Mouse (Mus musculus) forebrain, embryonic 12.5 days (tissue): ENCODE data around the gene Dnajb1. TPM values are rescaled to one million over a fixed set of nuclear protein-coding genes. Genes with fewer than 3 reads are reported as not detected.
"Not testable (repeated sequence)": the region's sequence is repeated elsewhere in the genome, so short reads cannot be mapped to it uniquely, and the experiment has no call there.

ENCODE experiments used
- ATAC-seq: fragments of 200-750 bp; cut with Nextera tagmentation; 2 replicates; pipeline ENCODE4 v1.8.0; 2017; ENCODE audit warnings: moderate TSS enrichment; ENCODE audit not compliant: low FRiP score
- H3K27ac ChIP-seq: fragments of 300-500 bp; sonication (generic); 2 replicates; pipeline ENCODE4 v1.5.1; 2016; ENCODE audit warnings: mild to moderate bottlenecking
- H3K27me3 ChIP-seq: fragments of 300-500 bp; sonication (generic); 2 replicates; pipeline ENCODE4 v1.6.1; 2016; ENCODE audit warnings: mild to moderate bottlenecking
- H3K36me3 ChIP-seq: fragments of 300-500 bp; sonication (generic); replicated peaks from 2 replicates; pipeline ENCODE4 v1.6.1; 2016; ENCODE audit warnings: mild to moderate bottlenecking
- H3K4me1 ChIP-seq: fragments of 300-500 bp; sonication (generic); 2 replicates; pipeline ENCODE4 v1.6.1; 2016
- H3K4me2 ChIP-seq: fragments of 300-500 bp; sonication (generic); 2 replicates; pipeline ENCODE4 v1.6.1; 2016; ENCODE audit warnings: mild to moderate bottlenecking, moderate library complexity
- H3K4me3 ChIP-seq: fragments of 300-500 bp; sonication (generic); replicated peaks from 2 replicates; pipeline ENCODE4 v1.5.1; 2016; ENCODE audit warnings: mild to moderate bottlenecking
- H3K9ac ChIP-seq: fragments of 300-500 bp; sonication (generic); 2 replicates; pipeline ENCODE4 v1.6.1; 2016; ENCODE audit warnings: mild to moderate bottlenecking
- H3K9me3 ChIP-seq: fragments of 300-500 bp; sonication (generic); 2 replicates; pipeline ENCODE4 v1.6.1; 2016
- WGBS: fragments of 180-500 bp; shearing (Covaris S2); methylation state at CpG from one replicate; pipeline ENCODE4 v1.1.7; 2016; 5-methylcytosine and 5-hydroxymethylcytosine counted together
- polyA plus RNA-seq: library from polyadenylated mRNA; unstranded; fragments of >200 nt; fragmentation: Nextera tagmentation; extraction: Ambion mirVana; gene quantifications from 2 replicates; pipeline ENCODE4 v1.2.1, GENCODE M21; 2016

The Dnajb1 gene
- polyA plus RNA-seq, 1 experiment from 2014 or later: 63.0 TPM

DNA sequence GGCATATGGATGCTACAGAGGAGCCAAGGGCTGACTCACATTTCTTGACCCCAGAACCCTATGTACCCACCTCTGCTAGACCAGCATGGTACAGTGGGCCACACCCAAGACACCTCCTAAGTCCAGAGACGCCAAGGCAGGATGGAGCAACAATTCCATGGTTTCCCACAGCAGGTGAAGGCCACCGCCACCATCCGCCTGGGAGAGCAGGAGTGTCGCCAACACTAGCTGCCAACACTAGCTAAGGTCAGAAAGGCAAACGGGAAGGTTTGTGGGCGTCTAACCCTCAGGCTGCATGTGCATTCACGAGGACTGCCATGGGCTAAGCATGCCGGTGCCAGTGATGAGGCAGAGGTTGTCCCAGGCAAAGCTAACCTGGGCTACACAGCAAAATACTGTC, 25.8 kb upstream of the Dnajb1 start:
- Histone ChIP-seq H3K36me3 (peaks cover 19% of the 10 kb centered on the region), H3K4me2 (no peak overlapping the region), H3K4me3 (no peak overlapping the region), H3K27ac (no peak overlapping the region), H3K9me3 (no peaks in the 10 kb centered on the region), H3K4me1 (peaks cover 42% of the 10 kb centered on the region), H3K27me3 (no peaks in the 10 kb centered on the region), H3K9ac (no peak overlapping the region)
- ATAC-seq: no peak
- WGBS: 90% methylated on average over 8 of the region's 8 CpGs

DNA sequence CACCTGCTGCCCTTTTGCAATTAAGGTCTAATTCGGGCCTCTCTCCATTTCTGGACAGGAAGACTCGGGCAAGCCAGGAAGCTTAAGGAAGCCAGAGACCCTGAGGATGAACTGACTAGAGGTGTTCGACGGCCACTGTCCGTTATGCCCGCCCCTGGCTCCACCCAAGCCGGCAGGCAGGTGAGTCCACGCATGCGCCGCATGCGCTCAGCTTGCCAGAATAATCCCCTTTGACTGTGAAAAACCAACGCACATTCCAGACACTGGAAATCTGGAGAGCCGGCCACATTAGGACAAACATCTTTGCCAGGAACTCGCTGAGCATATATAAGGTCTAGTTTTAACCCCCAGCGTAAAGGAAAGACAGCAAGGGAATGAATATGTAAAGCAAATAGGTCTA, 24.8 kb upstream of the Dnajb1 start:
- H3K4me2 ChIP-seq: no peak overlapping the region
- no peak overlapping the region for H3K9ac ChIP-seq
- H3K27ac ChIP-seq: no peak overlapping the region
- peaks cover 29% of the 10 kb centered on the region for H3K36me3 ChIP-seq
- no peaks in the 10 kb centered on the region for H3K27me3 ChIP-seq
- no peak overlapping the region for H3K4me3 ChIP-seq
- peaks cover 41% of the 10 kb centered on the region for H3K4me1 ChIP-seq
- ATAC-seq: no peak
- H3K9me3 ChIP-seq: no peaks in the 10 kb centered on the region
- WGBS: 90% methylated on average over 15 of the region's 15 CpGs

DNA sequence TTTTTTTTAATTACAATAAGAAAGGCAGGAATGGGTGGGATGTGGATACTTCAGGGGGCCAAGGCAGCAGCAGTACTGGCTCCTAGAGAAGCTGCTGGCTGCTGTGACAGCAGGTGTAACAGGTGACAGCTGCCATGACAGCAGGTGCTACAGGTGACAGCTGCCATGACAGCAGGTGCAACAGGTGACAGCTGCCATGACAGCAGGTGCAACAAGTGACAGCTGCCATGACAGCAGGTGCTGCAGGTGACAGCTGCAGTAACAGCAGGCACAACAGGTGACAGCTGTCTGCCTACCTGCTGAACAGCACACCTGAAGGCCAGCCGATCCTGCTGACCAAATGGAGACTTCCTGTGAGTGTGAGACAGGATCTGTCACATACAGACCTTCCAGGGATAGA, 23.2 kb upstream of the Dnajb1 start:
- WGBS: 83% methylated on average over 1 of the region's 1 CpGs
- no peak overlapping the region for H3K4me3 ChIP-seq
- H3K36me3 ChIP-seq: peaks cover 35% of the 10 kb centered on the region
- no peak overlapping the region for H3K4me2 ChIP-seq
- no peak overlapping the region for H3K9ac ChIP-seq
- H3K4me1 ChIP-seq: peaks cover 41% of the 10 kb centered on the region; the same call in 1 of the 2 replicates
- no peak overlapping the region for H3K27ac ChIP-seq
- H3K9me3 ChIP-seq: no peaks in the 10 kb centered on the region
- ATAC-seq: no peak
- H3K27me3 ChIP-seq: no peaks in the 10 kb centered on the region

DNA sequence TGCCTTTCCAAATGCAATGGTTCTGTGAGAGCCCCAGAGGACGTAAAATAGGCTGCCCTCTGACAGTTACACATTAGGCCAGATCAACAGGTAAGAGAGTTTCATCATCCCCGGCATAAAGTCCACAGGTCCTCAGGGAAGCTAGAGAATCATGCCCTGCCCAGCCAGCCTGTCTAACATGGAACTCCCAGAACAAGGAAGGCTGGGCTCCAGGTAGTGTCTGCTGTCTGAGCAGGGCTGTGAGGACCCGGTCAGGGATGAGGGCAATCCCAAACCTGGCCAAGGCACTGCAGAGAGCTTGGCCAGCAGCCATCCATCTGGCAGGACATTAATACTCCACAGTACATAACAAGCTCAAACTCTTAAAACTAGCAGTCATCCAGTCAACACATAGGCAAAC, 22.7 kb upstream of the Dnajb1 start:
- Histone ChIP-seq H3K4me1 (peaks cover 45% of the 10 kb centered on the region), H3K4me3 (no peak overlapping the region), H3K36me3 (peaks cover 35% of the 10 kb centered on the region), H3K9me3 (no peaks in the 10 kb centered on the region), H3K9ac (no peak overlapping the region), H3K4me2 (no peak overlapping the region), H3K27ac (no peak overlapping the region), H3K27me3 (no peaks in the 10 kb centered on the region)
- no peak for ATAC-seq
- WGBS: 92% methylated on average over 3 of the region's 3 CpGs

DNA sequence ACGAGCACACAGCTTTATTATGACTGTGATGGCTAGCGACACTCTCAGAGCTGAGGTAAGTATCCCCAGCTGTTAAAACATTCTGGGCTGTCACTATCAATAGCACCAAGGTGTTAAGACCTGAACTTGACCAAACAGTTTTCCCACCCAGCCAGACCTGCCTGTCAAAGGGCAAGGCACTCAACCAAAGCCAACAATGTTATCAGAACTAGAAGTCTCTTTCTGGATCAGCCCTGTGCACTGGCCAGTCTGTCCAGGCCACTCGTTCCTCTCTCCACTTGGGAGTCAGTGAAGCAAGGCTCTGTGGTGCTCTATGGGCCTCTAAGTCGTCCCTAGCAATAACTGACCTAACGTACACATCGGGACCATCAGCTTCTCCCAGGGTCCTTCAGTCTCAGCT, 20.3 kb upstream of the Dnajb1 start:
- Histone ChIP-seq H3K27ac (no peak overlapping the region), H3K36me3 (peaks cover 35% of the 10 kb centered on the region), H3K27me3 (no peaks in the 10 kb centered on the region), H3K4me1 (peaks cover 56% of the 10 kb centered on the region), H3K4me3 (no peak overlapping the region), H3K9ac (no peak overlapping the region), H3K4me2 (no peak overlapping the region), H3K9me3 (no peaks in the 10 kb centered on the region)
- 94% methylated on average over 6 of the region's 6 CpGs for WGBS
- no peak for ATAC-seq

DNA sequence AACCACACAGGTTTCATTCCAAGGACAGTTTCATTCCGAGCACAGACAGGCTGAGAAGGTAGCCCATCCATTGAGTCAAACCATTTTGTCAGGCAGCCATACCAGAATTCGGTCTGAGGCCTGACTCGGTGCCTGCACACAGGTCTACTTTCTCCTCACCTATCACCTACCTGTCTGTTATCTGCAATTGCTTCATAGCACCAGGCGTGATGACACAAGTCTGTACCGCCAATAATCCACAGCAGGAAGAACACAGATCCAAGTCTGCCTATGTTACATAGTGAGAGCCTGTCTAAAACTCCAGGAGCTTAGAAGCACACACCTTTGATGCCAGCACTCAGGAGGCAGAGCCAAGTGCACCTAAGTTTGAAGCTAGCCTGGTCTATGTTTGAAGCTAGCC, 19.1 kb upstream of the Dnajb1 start:
- Histone ChIP-seq H3K4me1 (peaks cover 58% of the 10 kb centered on the region), H3K4me3 (no peak overlapping the region), H3K27me3 (no peaks in the 10 kb centered on the region), H3K36me3 (peaks cover 29% of the 10 kb centered on the region), H3K4me2 (no peak overlapping the region), H3K9ac (no peak overlapping the region), H3K9me3 (no peaks in the 10 kb centered on the region), H3K27ac (no peak overlapping the region)
- no peak for ATAC-seq
- WGBS: 96% methylated on average over 5 of the region's 5 CpGs

DNA sequence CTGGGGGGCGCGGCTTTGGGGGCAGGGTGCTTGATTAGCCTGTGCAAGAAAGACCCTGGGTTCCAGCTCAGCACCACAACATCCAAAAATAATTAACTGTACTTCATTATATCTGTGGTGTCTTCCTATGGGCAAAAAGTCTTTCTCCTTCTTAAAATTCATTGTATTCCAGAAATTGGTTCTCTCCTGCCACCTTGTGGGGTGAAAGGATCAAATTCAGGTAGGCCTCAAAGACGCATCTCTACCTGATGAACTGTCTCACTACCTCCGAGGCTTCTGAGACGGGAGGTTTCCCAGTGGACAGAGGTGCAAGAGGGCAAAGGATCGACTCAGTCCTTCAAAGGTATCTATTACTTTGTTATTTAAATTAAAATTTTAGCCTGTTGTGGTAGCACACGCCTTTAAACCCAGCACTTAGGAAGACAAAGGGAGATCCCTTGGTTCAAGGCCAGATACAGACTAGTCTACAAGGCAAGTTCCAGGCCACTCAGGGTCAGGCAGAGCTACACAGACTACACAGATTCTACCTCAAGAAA, 17.4 kb upstream of the Dnajb1 start:
- Histone ChIP-seq H3K27me3 (no peaks in the 10 kb centered on the region), H3K36me3 (peaks cover 24% of the 10 kb centered on the region; the same call in 1 of the 2 replicates), H3K9me3 (no peaks in the 10 kb centered on the region), H3K4me3 (no peak overlapping the region), H3K9ac (no peak overlapping the region), H3K27ac (no peak overlapping the region), H3K4me2 (no peak overlapping the region), H3K4me1 (peaks cover 51% of the 10 kb centered on the region)
- 87% methylated on average over 7 of the region's 7 CpGs for WGBS
- no peak for ATAC-seq

DNA sequence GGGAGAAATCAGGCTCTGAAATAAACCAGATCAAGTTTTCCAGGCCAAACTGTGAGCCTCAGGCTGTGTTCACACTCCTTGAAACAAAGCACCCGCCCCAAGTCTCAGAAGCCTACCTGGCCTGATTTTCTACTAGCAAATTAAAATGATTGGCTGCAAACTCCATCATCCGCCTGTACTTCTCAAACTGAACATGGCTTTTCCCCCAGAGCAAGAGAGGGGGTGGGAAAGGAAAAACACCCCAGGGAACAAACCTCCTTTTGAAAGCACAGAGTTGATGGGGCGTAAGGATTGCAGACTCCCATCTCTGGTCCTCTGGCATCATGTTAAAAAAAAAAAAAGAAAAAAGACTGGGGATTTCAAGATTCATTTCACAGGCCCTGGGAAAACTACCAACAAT, 15.3 kb upstream of the Dnajb1 start:
- 0 out of 2 replicates have a peak overlapping the region, but pooled peaks have one; percentile 15 for H3K27ac ChIP-seq
- H3K4me1 ChIP-seq: peaks cover 51% of the 10 kb centered on the region
- WGBS: 70% methylated on average over 3 of the region's 3 CpGs
- peak overlapping the region; percentile 83 for H3K4me3 ChIP-seq
- peak overlapping the region; percentile 91 for H3K9ac ChIP-seq
- H3K36me3 ChIP-seq: peaks cover 12% of the 10 kb centered on the region; the same call in 1 of the 2 replicates
- H3K27me3 ChIP-seq: no peaks in the 10 kb centered on the region
- H3K4me2 ChIP-seq: peak overlapping the region; percentile 87
- no peak for ATAC-seq
- H3K9me3 ChIP-seq: no peaks in the 10 kb centered on the region

DNA sequence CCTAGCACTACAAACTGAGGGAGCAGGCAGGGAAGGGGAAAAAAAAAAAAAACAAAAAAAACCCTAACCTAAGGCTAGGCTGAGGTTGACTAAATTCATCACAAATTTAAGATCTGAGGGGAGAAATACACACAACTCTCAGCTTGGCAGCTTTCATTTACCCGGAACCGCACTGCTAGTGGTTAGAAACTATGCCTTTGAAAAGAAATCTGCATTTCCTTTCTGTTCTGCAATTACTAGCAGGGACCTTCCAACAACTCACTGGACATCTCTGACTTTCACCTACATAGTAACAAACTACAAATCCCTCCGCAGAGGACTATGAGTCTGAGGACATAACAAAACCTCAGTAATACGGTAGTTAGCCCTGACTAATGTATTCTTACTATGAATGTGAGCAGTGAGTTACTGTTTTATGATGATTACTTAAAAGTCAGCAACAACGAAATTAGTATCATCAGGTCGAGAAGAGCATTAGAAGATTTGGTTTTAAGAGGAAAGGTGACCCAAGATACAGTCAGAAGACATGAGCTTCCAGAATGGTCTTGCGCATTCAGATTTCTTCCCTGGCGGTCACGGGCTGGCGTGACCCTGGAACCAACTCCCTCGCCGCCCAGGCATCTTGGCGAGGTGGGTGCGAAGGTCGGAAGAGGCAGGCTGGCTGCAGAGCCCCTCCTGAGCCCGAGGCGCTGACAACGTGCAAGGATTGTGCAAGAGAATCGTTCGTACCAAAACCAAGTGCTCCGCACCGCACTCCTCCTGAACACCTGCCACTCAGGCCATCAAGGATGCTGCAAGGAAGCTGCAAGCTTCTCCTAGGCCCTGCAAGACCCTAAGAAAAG, 14.4 kb upstream of the Dnajb1 start:
- Histone ChIP-seq H3K9ac (peak overlapping the region; percentile 91), H3K4me1 (peaks cover 42% of the 10 kb centered on the region), H3K27me3 (no peaks in the 10 kb centered on the region), H3K36me3 (peaks cover 3% of the 10 kb centered on the region; the same call in 1 of the 2 replicates), H3K4me2 (peak overlapping the region; percentile 87), H3K4me3 (peak overlapping the region; percentile 83), H3K27ac (peak overlapping the region; percentile 90), H3K9me3 (no peaks in the 10 kb centered on the region)
- ATAC-seq: no peak
- WGBS: 4% methylated on average over 22 of the region's 22 CpGs

DNA sequence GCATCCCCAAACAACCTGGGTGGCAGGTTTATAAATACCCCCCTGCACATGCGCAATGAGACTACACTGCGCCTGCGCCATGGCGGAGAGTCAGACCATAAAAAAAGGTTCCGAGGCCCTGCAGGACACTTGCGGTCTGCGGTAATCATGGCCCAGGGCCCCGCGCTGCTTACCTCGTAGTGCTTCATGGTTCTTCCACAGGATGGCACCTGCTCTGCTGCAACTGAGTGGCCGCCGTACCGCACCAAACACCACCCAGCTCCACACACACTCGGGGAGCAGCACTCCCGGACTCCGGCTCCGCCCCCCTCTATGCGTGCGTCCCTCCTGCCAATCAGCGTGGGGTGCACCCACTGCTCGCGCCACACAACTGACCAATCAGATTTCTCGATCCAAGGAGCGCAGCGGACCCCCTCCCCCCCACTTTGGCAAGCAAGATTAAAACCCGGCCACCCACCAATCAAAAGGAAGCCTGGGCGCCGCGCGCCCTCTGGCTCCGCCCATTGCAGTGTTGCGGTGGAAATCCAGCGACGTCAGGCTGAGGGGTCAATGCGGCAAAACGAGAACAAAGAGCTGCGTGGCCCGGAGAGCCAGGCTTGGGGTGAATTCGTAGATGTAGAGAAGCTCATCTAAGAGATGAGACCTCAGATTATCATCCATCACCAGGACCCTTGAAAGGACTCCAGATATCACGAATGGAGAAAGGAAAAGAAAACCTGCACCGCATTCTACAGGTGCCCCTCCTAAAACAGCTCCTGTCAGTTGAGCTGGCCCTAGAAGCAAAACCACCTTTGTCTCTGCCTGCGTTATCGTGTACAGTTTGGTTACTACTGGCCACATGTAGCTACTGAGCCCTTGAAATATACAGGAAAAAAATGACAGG, 13.6 kb upstream of the Dnajb1 start:
- WGBS: under 1% methylated on average over 43 of the region's 43 CpGs
- Histone ChIP-seq H3K27me3 (no peaks in the 10 kb centered on the region), H3K27ac (peak overlapping the region; percentile 93), H3K9me3 (no peaks in the 10 kb centered on the region), H3K4me1 (peaks cover 35% of the 10 kb centered on the region), H3K4me3 (peak overlapping the region; percentile 83), H3K9ac (peak overlapping the region; percentile 91), H3K4me2 (peak overlapping the region; percentile 87), H3K36me3 (no peaks in the 10 kb centered on the region; the same call in 1 of the 2 replicates)
- ATAC-seq: peak; percentile 99

DNA sequence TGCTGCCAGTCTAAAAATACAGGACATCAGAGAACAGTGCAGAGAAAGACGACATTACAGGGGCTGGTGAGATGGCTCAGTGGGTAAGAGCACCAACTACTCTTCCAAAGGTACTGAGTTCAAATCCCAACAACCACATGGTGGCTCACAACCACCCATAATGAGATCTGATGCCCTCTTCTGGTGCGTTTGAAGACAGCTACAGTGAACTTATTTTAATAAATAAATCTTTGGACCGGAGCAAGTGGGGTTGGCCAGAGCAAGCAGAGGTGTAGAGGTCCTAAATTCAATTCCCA, 13.0 kb upstream of the Dnajb1 start:
- Histone ChIP-seq H3K27ac (peak overlapping the region; percentile 93), H3K4me2 (peak overlapping the region; percentile 87), H3K4me1 (peaks cover 32% of the 10 kb centered on the region), H3K4me3 (peak overlapping the region; percentile 83)
- WGBS: 67% methylated on average over 3 of the region's 3 CpGs
- H3K36me3 ChIP-seq, H3K9ac ChIP-seq, ATAC-seq, H3K9me3 ChIP-seq, H3K27me3 ChIP-seq: not testable (repeated sequence)

DNA sequence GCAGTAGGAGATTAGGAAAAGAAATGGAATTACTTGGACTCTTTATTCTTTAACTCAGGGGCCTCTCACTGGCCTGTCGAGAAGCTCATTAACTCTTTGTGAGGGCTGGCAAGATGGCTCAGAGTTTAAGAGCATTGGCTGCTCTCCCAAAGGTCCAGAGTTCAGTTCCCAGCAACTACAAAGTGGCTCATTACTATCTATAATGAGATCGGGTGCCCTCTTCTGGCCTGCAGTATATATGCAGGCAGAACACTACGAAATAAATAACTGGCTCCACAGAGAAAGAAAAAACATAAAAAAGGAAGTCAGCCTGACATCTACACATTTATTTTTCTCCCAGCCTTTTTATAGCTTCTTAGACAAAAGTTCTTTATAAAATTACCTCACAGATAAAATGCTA, 11.6 kb upstream of the Dnajb1 start:
- no peak for ATAC-seq
- Histone ChIP-seq H3K9me3 (no peaks in the 10 kb centered on the region), H3K4me2 (no peak overlapping the region), H3K36me3 (no peaks in the 10 kb centered on the region), H3K27ac (no peak overlapping the region), H3K4me3 (no peak overlapping the region), H3K27me3 (no peaks in the 10 kb centered on the region), H3K9ac (no peak overlapping the region), H3K4me1 (peaks cover 20% of the 10 kb centered on the region)
- 21% methylated on average over 3 of the region's 3 CpGs for WGBS
